Mouse (Mus musculus) liver, adult 2 months (tissue): Measurements from ENCODE around the gene Tor1a. TPM values are rescaled to one million over a fixed set of nuclear protein-coding genes. Genes with fewer than 3 reads are reported as not detected.

ENCODE experiments used
- DNase-seq: peaks from one replicate; pipeline ENCODE4 v3.0.0-alpha.2; 2011; ENCODE audit warnings: low read depth, low spot score; ENCODE audit errors: extremely low read depth
- H3K27ac ChIP-seq: fragments of 200-500 bp; replicated peaks from 2 replicates; pipeline ENCODE4 v1.5.1; 2012; ENCODE audit warnings: low read depth, mild to moderate bottlenecking, control low read depth, inconsistent platforms, low read length; ENCODE audit not compliant: insufficient read depth
- H3K27me3 ChIP-seq: fragments of 200-500 bp; 2 replicates; pipeline ENCODE4 v1.6.1; 2012; ENCODE audit warnings: mild to moderate bottlenecking, moderate library complexity, low read length, inconsistent platforms; ENCODE audit not compliant: control insufficient read depth, insufficient read depth
- H3K36me3 ChIP-seq: fragments of 200-500 bp; 2 replicates; pipeline ENCODE4 v1.6.1; 2012; ENCODE audit warnings: low read length, inconsistent platforms; ENCODE audit not compliant: control insufficient read depth, insufficient read depth
- H3K4me1 ChIP-seq: fragments of 200-500 bp; 2 replicates; pipeline ENCODE4 v1.6.1; 2011; ENCODE audit warnings: low read length; ENCODE audit not compliant: control insufficient read depth, insufficient read depth
- H3K4me3 ChIP-seq: fragments of 200-500 bp; 2 replicates; pipeline ENCODE4 v1.5.1; 2011; ENCODE audit warnings: low read depth, mild to moderate bottlenecking, control low read depth, low read length, moderate library complexity; ENCODE audit not compliant: insufficient read depth
- H3K79me2 ChIP-seq: fragments of 200-500 bp; 2 replicates; pipeline ENCODE4 v1.6.1; 2012; ENCODE audit warnings: inconsistent platforms, mild to moderate bottlenecking, low read length, moderate library complexity; ENCODE audit not compliant: control insufficient read depth, insufficient read depth
- H3K9ac ChIP-seq: fragments of 200-500 bp; 2 replicates; pipeline ENCODE4 v1.6.1; 2012; ENCODE audit warnings: low read depth, mild to moderate bottlenecking, control low read depth, inconsistent platforms, low read length
- CTCF ChIP-seq: fragments of 200-500 bp; IDR thresholded peaks from 2 replicates; pipeline ENCODE4 v1.5.1; 2011; ENCODE audit warnings: low read depth, low read length, control low read depth
- POLR2A ChIP-seq: fragments of 200-500 bp; IDR thresholded peaks from 2 replicates; pipeline ENCODE4 v1.6.1; 2011; ENCODE audit warnings: low read length, control low read depth; ENCODE audit not compliant: insufficient read depth; ENCODE audit errors: extremely low read depth
- WGBS: fragments of 180-500 bp; shearing (Covaris S2); methylation state at CpG from one replicate; pipeline ENCODE4 v1.1.7; 2018; 5-methylcytosine and 5-hydroxymethylcytosine counted together
- polyA plus RNA-seq: library from polyadenylated mRNA; depleted of rRNA; stranded (reverse); fragments of >200 nt; gene quantifications from 2 replicates; pipeline ENCODE4 v1.2.3, GENCODE M21; 2012
- total RNA-seq: library from RNA; depleted of rRNA; stranded (reverse); fragments of >200 nt; gene quantifications from 2 replicates; pipeline ENCODE4 v1.2.3, GENCODE M21; 2014

Tor1a gene
- total and polyA plus RNA-seq, 2 experiments: 54.2 to 76.6 TPM

DNA sequence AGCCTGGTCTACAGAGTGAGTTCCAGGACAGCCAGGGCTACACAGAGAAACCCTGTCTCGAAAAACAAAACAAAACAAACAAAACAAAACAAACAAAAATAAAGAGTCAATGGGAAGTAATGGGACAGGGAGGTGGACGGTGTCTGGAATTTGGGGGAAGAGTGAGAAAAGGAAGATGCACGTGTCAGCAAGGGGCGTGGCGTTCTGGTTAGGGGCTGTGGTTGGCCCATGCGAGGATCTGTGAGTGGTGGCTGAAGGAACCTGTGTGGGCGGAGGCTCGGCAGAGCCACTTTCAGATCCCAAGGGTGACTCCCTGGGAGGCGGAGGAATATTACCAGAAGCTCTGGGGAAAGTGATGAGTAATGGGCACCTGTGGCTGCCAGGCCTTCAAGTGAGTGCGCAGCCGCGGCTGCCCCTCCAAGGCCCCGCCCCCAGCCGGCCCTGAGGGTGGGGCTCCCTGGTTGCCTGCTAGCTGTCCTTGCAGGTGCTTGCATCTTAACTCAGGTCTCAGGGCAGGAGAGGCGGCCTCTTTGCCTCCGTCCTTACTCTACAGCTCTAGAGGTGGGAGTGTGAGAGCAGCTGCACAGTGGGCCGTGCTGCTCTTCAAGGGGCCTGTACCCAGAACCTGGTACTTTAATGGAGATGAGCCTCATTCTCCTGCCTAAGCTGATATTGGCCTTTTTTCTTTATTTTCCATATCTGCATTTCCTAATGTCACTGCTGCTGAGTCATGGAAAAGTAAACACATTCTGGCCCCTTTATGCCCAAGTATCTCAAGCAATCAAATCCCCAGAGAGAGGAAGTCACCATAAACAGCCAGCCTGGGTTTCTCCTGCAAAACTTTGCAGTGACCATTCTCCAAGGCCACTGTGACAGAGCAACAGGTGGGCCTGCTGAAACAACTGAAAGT, 17.6 kb upstream of the Tor1a start:
- Histone ChIP-seq H3K27ac (no peak overlapping the region), H3K4me3 (no peak overlapping the region)

DNA sequence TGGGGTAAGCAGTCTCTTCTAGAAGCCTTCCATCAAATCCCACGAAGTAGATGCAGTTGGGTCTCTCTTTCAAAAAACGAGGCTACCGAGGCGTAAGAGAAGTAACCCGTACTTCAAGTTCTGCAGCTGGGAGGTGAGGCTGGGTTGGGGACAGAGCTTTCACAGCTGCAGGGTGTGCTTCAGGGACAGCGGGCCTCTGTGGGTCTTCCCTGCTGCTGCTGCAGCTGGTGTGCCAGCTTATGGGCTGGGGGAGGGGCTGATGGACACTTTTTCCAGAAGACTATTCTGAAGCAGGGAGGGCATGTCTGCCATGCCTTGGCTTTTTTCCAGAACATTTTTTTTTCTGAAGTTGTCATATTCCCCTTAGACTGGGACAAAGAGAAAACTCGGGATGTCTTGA, 15.3 kb upstream of the Tor1a start:
- H3K79me2 ChIP-seq: no peaks in the 10 kb centered on the region; the same call in 1 of the 2 replicates
- H3K27me3 ChIP-seq: no peaks in the 10 kb centered on the region
- 57% methylated on average over 7 of the region's 7 CpGs for WGBS
- no peak overlapping the region for H3K27ac ChIP-seq
- H3K4me3 ChIP-seq: no peak overlapping the region
- TF ChIP-seq POLR2A (no peak), CTCF (no peak)
- peaks cover under 1% of the 10 kb centered on the region; the same call in 1 of the 2 replicates for H3K36me3 ChIP-seq
- no peak for DNase-seq
- peaks cover 5% of the 10 kb centered on the region; the same call in 1 of the 2 replicates for H3K4me1 ChIP-seq
- no peak overlapping the region for H3K9ac ChIP-seq

More for the DNA sequence above, 17.6 kb upstream of the Tor1a start:
- no peak for DNase-seq
- TF ChIP-seq POLR2A (no peak), CTCF (no peak)
- 49% methylated on average over 17 of the region's 17 CpGs for WGBS
- peaks cover 5% of the 10 kb centered on the region; the same call in 1 of the 2 replicates for H3K4me1 ChIP-seq
- no peaks in the 10 kb centered on the region for H3K27me3 ChIP-seq
- no peak overlapping the region for H3K9ac ChIP-seq
- no peaks in the 10 kb centered on the region; the same call in 1 of the 2 replicates for H3K79me2 ChIP-seq
- no peaks in the 10 kb centered on the region for H3K36me3 ChIP-seq

DNA sequence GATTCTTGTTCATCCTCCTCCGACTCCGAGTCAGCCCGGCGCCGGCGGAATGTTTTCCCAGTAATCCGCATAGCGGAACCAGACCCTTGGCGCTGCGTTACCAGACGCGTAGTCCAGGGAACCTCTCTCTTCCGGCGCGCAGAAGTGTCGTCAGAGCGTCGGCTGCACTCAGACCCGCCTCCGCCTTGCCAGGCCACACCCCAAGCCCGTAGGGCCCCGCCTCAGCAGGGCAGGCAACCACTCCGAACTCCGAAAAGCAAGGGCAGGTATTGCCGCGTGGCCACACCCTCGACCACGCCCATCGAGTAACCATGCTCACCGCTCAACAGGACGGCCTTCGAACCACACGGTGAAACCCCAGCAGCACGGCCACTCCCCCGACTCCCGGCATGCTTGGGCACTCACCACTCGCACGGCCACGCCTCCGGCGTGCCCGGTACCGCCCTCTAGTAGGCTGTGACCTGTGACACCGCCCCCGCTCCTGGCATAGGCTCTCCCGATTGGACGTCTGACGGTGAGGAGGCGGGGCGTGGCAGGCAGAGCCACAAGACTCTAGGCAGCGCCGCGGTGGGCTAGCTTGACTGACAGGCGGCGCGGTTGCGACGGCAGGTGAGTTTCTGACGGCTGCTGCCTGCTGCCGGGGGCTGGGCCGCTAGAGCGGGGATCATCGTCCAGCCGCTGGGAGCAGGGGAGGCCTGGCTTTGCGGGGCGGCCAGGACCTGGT, 14.2 kb upstream of the Tor1a start, which contains the start of the genes BC005624 and Usp20:
Gene BC005624 (minus strand): TSS at position 412 of the 724 bp plus-strand sequence.
Gene Usp20 (plus strand): TSS at position 490 of the 724 bp plus-strand sequence.
- Histone ChIP-seq H3K79me2 (no peaks in the 10 kb centered on the region; the same call in 1 of the 2 replicates), H3K4me3 (peak within 1 kb of the TSS; percentile 71), H3K27ac (no peak within 1 kb of the TSS), H3K27me3 (no peaks in the 10 kb centered on the region), H3K36me3 (peaks cover 5% of the 10 kb centered on the region; the same call in 1 of the 2 replicates), H3K4me1 (peaks cover 5% of the 10 kb centered on the region; the same call in 1 of the 2 replicates), H3K9ac (peak within 1 kb of the TSS; percentile 70)
- peak; percentile 55; the same call in 1 of the 2 replicates for TF ChIP-seq POLR2A
- TF ChIP-seq CTCF: no peak
- peak; percentile 100 for DNase-seq
- under 1% methylated on average over 66 of the region's 66 CpGs for WGBS

DNA sequence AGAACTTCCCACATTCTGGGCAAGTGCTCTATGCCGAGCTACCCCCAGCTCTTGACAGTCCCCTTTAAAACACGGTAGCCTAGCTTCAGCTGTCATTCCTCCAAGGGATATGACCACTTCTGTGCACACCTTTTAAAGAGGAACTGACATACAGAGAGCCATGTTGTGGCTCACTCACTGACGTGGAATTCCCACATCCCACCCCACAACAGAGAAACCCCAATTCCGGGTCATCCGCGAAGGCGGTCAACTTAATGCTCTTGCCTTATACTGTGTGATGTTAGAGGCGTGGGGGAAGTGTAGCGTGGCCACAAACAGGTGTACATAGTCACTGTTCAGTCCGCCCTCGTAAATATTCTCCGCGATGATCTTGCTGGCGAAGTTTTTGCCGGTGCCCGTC, 907 bp downstream of the Tor1a start:
- Histone ChIP-seq H3K79me2 (peaks cover 21% of the 10 kb centered on the region; the same call in 1 of the 2 replicates), H3K9ac (peak overlapping the region; percentile 100), H3K27ac (peak overlapping the region; percentile 98), H3K4me3 (peak overlapping the region; percentile 100), H3K4me1 (peaks cover 38% of the 10 kb centered on the region), H3K27me3 (no peaks in the 10 kb centered on the region), H3K36me3 (peaks cover 5% of the 10 kb centered on the region; the same call in 1 of the 2 replicates)
- WGBS: 3% methylated on average over 16 of the region's 16 CpGs
- DNase-seq: peak; percentile 49
- TF ChIP-seq CTCF (no peak), POLR2A (no peak)

DNA sequence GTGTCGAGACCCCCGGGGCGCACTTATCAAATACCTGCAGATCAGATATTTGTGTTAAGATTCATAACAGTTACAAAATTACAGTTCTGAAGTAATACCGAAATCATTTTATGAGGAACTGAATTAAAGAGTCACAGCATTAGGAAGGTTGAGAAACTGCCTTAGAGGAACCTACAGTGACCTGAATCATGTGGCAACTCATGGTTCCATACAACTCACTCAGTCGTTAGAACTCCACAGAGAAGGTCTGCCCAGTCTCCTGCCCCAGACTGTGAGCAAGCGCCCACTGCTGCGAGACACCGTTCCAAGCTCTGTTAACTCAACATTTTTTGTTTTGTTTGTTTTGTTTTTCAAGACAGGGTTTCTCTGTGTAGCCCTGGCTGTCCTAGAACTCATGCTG, 2.1 kb downstream of the Tor1a start:
- peak overlapping the region; percentile 98 for H3K27ac ChIP-seq
- no peak overlapping the region for H3K4me3 ChIP-seq
- 54% methylated on average over 8 of the region's 8 CpGs for WGBS
- peaks cover 11% of the 10 kb centered on the region; the same call in 1 of the 2 replicates for H3K36me3 ChIP-seq
- TF ChIP-seq POLR2A (no peak), CTCF (no peak)
- peaks cover 21% of the 10 kb centered on the region; the same call in 1 of the 2 replicates for H3K79me2 ChIP-seq
- peaks cover 49% of the 10 kb centered on the region for H3K4me1 ChIP-seq
- H3K27me3 ChIP-seq: no peaks in the 10 kb centered on the region
- peak; percentile 34 for DNase-seq
- H3K9ac ChIP-seq: no peak overlapping the region
